Mouse (Mus musculus) heart, adult 2 months (tissue): Measurements from ENCODE around the gene Trim72.

Source experiments
- EP300 ChIP-seq: fragments of 200-500 bp; IDR thresholded peaks from 2 replicates; pipeline ENCODE4 v1.6.1; 2011; ENCODE audit warnings: low read depth, low read length, control low read depth; ENCODE audit not compliant: insufficient read depth
- POLR2A ChIP-seq: fragments of 200-500 bp; IDR thresholded peaks from 2 replicates; pipeline ENCODE4 v1.6.1; 2011; ENCODE audit warnings: mild to moderate bottlenecking, low read depth, low read length, control low read depth; ENCODE audit not compliant: insufficient read depth

GRCm38 (mm10) chr7:128048819-128049218 lies 45.1 kb downstream of the Trim72 start:
- no peak for TF ChIP-seq EP300
- no peak for TF ChIP-seq POLR2A
